Comparison of ENCODE assay signal across 11 mouse cellular contexts in the genomic region with DNA sequence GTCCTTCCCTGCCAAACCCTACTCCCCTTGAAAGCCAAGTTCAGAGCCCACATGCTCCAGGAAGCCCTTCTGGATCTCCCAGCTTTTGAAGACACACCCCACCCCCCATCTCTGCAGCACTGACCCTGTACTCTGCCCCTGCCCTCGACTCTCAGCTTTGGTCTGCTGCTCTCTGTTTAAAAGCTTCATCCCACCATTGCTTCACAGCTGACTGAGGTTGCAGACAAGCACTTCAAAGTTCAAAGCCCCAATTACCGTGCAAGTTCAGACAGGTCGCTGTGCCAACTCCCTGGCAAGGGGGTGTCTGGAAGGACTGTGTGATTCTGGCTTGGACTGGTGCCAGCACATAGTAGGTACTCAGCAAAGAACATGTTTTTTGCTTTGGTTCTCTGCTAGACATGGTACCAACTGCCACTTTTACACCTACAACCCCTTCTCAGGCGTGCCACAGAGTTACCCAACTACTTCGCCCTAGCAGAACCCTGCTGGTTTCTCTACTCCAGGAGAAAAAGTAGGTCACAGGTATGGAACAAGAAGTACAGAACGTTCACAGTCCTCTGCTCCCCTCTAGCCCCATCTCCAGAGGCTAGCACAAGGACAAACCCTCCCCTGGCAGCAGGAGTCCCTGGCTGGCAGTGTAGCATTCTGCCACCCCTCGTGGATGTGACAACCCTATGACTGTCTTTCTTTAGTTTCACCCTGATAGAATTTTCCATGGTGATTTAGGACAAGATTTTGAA.
A peak's percentile ranks its signal among the peaks of the same experiment; 100 is the strongest.
DNase-seq lines count a peak whose midpoint lies in the region; ATAC-seq and TF ChIP-seq lines count a peak whose summit lies in the region.
"Had no signal": no experiment of that assay in that cellular context is flagged by ENCODE, and none has a peak within 500 bp of the region (broad histone marks: within the 10 kb centered on the region; RNA-seq: fewer than 3 reads in every experiment).

No protein-coding gene starts in this region.

- dilution Hi-C loops in CH12.LX (cut with MboI; ENCODE audit: extremely low pct_ligation_motif_present, extremely low pct_unique_long_range_greater_than_20kb, low sequenced_read_pairs), result no loop called here

- H3K9ac ChIP-seq in CH12.LX (ENCODE audit: insufficient read depth, low read depth), result no peak overlapping the region
- H3K9ac ChIP-seq: lung, embryonic 14.5 days had no signal

- TF ChIP-seq EP300 in CH12.LX (IDR thresholded peaks at IDR 0.05; ENCODE audit: low read length), result no peak

- H3K27me3 ChIP-seq in CH12.LX (replicated peaks), result no peaks in the 10 kb centered on the region

- no peak overlapping the region for H3K4me2 ChIP-seq in CH12.LX (ENCODE audit: insufficient read depth, low read depth, poor library complexity, severe bottlenecking)
- H3K4me2 ChIP-seq: lung, embryonic 14.5 days had no signal

- H3K79me2 ChIP-seq in CH12.LX (replicated peaks; ENCODE audit: control insufficient read depth, extremely low read depth, insufficient read depth, poor library complexity, severe bottlenecking), result no peaks in the 10 kb centered on the region

- H3K4me1 ChIP-seq in CH12.LX (ENCODE audit: control insufficient read depth in 1 of 2, insufficient read depth in 2 of 2), result peaks cover 42 to 75% of the 10 kb centered on the region in 2 experiments

- ATAC-seq in erythroid progenitor cell, adult 5-6 weeks (replicated peaks; ENCODE audit: low FRiP score, poor library complexity, severe bottlenecking), result no peak

- H3K4me3 ChIP-seq in layer of hippocampus, adult 2 months, result no peak overlapping the region
- H3K4me3 ChIP-seq in CH12.LX (replicated peaks in 1 of 3; ENCODE audit: low read depth in 2 of 3, low read length in 2 of 3, poor library complexity in 1 of 3), result no peak overlapping the region
- H3K4me3 ChIP-seq: megakaryocyte, embryonic 14.5 days had no signal

- peak overlapping the region; percentile 32; the same call in 1 of the 2 replicates for H3K27ac ChIP-seq in layer of hippocampus, adult 2 months
- H3K27ac ChIP-seq in CH12.LX (ENCODE audit: insufficient read depth, low read depth), result no peak overlapping the region

- no peaks in the 10 kb centered on the region for H3K9me3 ChIP-seq in CH12.LX (replicated peaks; ENCODE audit: low read length)
- H3K9me3 ChIP-seq: megakaryocyte, embryonic 14.5 days had no signal

- in situ Hi-C loops in CH12.LX (cut with MboI; ENCODE audit: low pct_ligation_motif_present, low pct_unique_long_range_greater_than_20kb, low sequenced_read_pairs), result no loop called here

- peak; percentile 52 to 64 for DNase-seq in adrenal gland, adult (ENCODE audit: inconsistent age in 2 of 2, low spot score in 1 of 2)
- no peak for DNase-seq in adrenal gland, postnatal 10 days
- no peak for DNase-seq in layer of hippocampus, adult 2 months (ENCODE audit: low spot score in 2 of 2)
- no peak for DNase-seq in layer of hippocampus, postnatal 36 days
- no peak for DNase-seq in CH12.LX (ENCODE audit: extremely low read depth)
- DNase-seq in kidney, postnatal 10 days, result peak; percentile 49
- no peak for DNase-seq in adipocyte (ENCODE audit: low spot score)
- DNase-seq: cerebellum, adult 18-20 months; lung, embryonic 14.5 days had no signal

- no peak for TF ChIP-seq POLR2A in CH12.LX (IDR thresholded peaks at IDR 0.05; ENCODE audit: low read depth, low read length)

- TF ChIP-seq RAD21 in CH12.LX (IDR thresholded peaks at IDR 0.05; ENCODE audit: low read depth, low read length), result no peak

- no peak for TF ChIP-seq CTCF in layer of hippocampus, adult 2 months (conservative IDR thresholded peaks at IDR 0.05)
- TF ChIP-seq CTCF in CH12.LX (conservative IDR thresholded peaks at IDR 0.05 in 1 of 2, IDR thresholded peaks at IDR 0.05 in 1 of 2; ENCODE audit: low read depth in 2 of 2, low read length in 2 of 2), result no peak

- no peaks in the 10 kb centered on the region for H3K36me3 ChIP-seq in CH12.LX (replicated peaks in 1 of 2; ENCODE audit: control insufficient read depth in 1 of 2, insufficient read depth in 1 of 2, low read length in 1 of 2)

TF ChIP-seq in CH12.LX, 34 proteins besides CTCF, POLR2A, EP300 and RAD21:
- TF ChIP-seq MEF2A (IDR thresholded peaks at IDR 0.05; ENCODE audit: borderline replicate concordance, low read depth, low read length) (no peak), ZKSCAN1 (IDR thresholded peaks at IDR 0.05; ENCODE audit: borderline replicate concordance, low read depth, low read length) (peak; percentile 52)

Comparison
In these comparisons a context has a peak if more than half of its experiments do, and no peak if none do; other contexts are left out.
1. DNase-seq: peak in adrenal gland, adult (2 of 2) and kidney, postnatal 10 days (single experiment); none in adrenal gland, postnatal 10 days (single experiment), layer of hippocampus, adult 2 months (0 of 2), layer of hippocampus, postnatal 36 days (0 of 2), CH12.LX (single experiment) and adipocyte (single experiment).